Mouse (Mus musculus) hindbrain, embryonic 14.5 days (tissue): ENCODE measurements at regions not wholly inside any gene's neighbourhood (a gene's known extent, or its start where the extent isn't known, plus 50 kb on each side); places are given as distances from the start of the nearest gene placed in this dataset.

Source experiments
- ATAC-seq: fragments of 200-750 bp; cut with Nextera tagmentation; 2 replicates; pipeline ENCODE4 v1.8.0; 2017; ENCODE audit warnings: moderate number of reproducible peaks, mild to moderate bottlenecking, moderate TSS enrichment, moderate library complexity; ENCODE audit not compliant: low FRiP score
- DNase-seq: peaks from one replicate; pipeline ENCODE4 v3.0.0-alpha.2; 2015; ENCODE audit warnings: low spot score
- H3K27ac ChIP-seq: fragments of 300-500 bp; sonication (generic); 2 replicates; pipeline ENCODE4 v1.5.1; 2014; ENCODE audit warnings: mild to moderate bottlenecking, moderate library complexity
- H3K27me3 ChIP-seq: fragments of 300-500 bp; sonication (generic); 2 replicates; pipeline ENCODE4 v1.6.1; 2014; ENCODE audit warnings: mild to moderate bottlenecking, low read length, mixed read lengths; ENCODE audit not compliant: control insufficient read depth, insufficient read depth
- H3K36me3 ChIP-seq: fragments of 300-500 bp; sonication (generic); replicated peaks from 2 replicates; pipeline ENCODE4 v1.6.1; 2014; ENCODE audit not compliant: control insufficient read depth, insufficient read depth
- H3K4me1 ChIP-seq: fragments of 300-500 bp; sonication (generic); replicated peaks from 2 replicates; pipeline ENCODE4 v1.6.1; 2014; ENCODE audit warnings: antibody characterized with exemption, low read length, mixed read lengths; ENCODE audit not compliant: control insufficient read depth, insufficient read depth
- H3K4me2 ChIP-seq: fragments of 300-500 bp; sonication (generic); replicated peaks from 2 replicates; pipeline ENCODE4 v1.6.1; 2014; ENCODE audit warnings: mild to moderate bottlenecking, moderate library complexity
- H3K4me3 ChIP-seq: fragments of 300-500 bp; sonication (generic); replicated peaks from 2 replicates; pipeline ENCODE4 v1.5.1; 2014; ENCODE audit warnings: mild to moderate bottlenecking, low read length
- H3K9ac ChIP-seq: fragments of 300-500 bp; sonication (generic); 2 replicates; pipeline ENCODE4 v1.6.1; 2014
- H3K9me3 ChIP-seq: fragments of 300-500 bp; sonication (generic); 2 replicates; pipeline ENCODE4 v1.6.1; 2016; ENCODE audit warnings: low read length; ENCODE audit not compliant: control insufficient read depth
- WGBS: fragments of 180-500 bp; shearing (Covaris S2); extraction: QIAGEN DNeasy Blood & Tissue Kit; methylation state at CpG from one replicate; pipeline ENCODE4 v1.1.7; 2014; 5-methylcytosine and 5-hydroxymethylcytosine counted together

DNA sequence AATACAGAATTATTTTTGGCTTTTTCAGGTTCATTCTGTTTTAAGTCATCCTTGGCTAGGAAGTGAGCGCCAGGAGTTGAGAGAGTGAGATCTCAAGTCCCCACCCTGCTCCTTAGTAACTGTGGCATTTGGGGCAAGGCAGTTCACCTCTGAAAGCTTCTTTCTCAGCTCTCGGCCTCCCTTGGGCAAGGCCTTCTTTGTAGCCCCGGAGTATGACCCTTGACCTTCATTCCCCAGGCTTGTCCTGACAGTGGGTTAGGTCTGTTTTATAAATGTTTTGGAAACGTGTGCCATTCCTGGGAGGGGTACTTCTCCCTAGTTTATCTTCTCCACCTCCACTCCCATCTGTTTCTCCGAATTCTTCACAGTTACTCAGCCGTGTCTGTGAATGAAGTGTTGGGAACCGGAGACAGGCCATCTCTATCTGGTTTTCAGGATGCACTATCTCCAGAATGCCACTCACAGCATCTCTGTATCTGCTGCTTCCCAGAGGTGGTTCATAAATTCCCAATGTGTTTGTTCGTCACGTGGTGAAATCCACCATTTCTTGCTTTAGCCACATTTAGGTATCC lies 75.0 kb upstream of the Eif4g2 start:
- Histone ChIP-seq H3K36me3 (no peaks in the 10 kb centered on the region), H3K9ac (no peak overlapping the region), H3K4me2 (no peak overlapping the region), H3K27ac (no peak overlapping the region), H3K9me3 (no peaks in the 10 kb centered on the region), H3K27me3 (no peaks in the 10 kb centered on the region), H3K4me1 (no peaks in the 10 kb centered on the region; the same call in 1 of the 2 replicates), H3K4me3 (no peak overlapping the region)
- 57% methylated on average over 9 of the region's 9 CpGs for WGBS
- no peak for ATAC-seq
- no peak for DNase-seq

DNA sequence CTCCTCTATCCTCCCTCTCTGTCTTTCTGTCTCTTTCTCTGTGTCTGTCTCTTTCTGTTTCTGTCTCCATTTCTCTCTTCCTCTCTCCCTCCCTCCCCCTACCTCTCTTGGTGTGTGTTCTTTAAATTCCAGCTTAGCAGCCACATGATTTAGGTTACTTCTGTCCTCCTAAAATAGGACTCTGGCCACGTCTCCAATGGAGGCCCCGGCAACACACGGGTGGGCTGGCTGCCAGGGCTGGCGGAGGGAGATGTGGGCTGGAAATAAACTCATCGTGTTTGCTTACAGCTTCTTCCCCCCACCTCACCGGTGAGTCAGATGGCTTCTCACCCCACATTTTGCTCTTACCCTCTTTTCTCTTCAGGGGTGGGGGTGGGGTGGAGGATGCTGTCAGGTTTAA lies 74.5 kb upstream of the Eif4g2 start:
- no peaks in the 10 kb centered on the region for H3K27me3 ChIP-seq
- H3K4me1 ChIP-seq, result no peaks in the 10 kb centered on the region; the same call in 1 of the 2 replicates
- H3K9ac ChIP-seq, result no peak overlapping the region
- DNase-seq, result peak; percentile 41
- WGBS, result 29% methylated on average over 6 of the region's 6 CpGs
- no peak overlapping the region for H3K4me2 ChIP-seq
- H3K9me3 ChIP-seq, result no peaks in the 10 kb centered on the region
- no peaks in the 10 kb centered on the region for H3K36me3 ChIP-seq
- H3K27ac ChIP-seq, result no peak overlapping the region
- no peak overlapping the region for H3K4me3 ChIP-seq
- ATAC-seq, result no peak

DNA sequence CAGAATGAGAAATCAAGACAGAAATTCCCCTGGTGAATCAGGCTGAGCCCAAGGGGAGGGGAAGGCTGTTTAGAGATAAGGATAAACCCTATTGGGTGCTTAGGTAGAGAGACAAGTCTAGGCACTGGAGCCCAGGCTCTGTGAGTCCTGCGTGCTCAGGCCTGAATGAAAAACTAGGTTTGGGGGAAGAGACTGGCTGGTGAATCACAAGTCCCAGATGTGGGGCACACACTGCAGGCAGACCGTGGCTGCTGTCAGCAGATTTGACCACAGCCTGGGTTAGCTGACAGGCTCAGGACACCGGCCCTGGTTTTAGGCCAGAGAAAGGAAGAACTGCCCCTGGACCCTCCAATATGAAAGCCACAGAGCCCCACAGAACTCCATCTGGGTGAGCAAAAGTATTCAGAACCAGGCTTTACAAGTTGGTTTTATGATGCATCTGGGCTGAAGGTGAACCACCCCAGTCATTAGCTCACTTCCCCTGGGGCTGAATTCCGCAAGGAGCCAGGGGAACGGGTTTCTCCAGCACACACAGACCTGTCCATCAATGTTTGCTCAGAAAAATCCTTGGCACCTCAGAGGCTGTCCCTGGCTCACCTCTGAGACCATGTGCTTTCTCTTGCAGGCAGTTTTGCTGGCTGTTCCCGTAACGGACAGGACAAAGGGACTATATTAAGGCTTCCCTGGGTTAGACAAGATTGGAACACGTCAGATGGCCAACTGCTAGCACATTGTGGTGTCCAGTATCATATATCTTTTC lies 73.8 kb upstream of the Eif4g2 start:
- DNase-seq (no peak), ATAC-seq (no peak)
- no peaks in the 10 kb centered on the region for H3K27me3 ChIP-seq
- H3K4me3 ChIP-seq, result no peak overlapping the region
- 56% methylated on average over 8 of the region's 8 CpGs for WGBS
- no peak overlapping the region for H3K4me2 ChIP-seq
- H3K9ac ChIP-seq, result no peak overlapping the region
- no peak overlapping the region for H3K27ac ChIP-seq
- no peaks in the 10 kb centered on the region; the same call in 1 of the 2 replicates for H3K4me1 ChIP-seq
- H3K9me3 ChIP-seq, result no peaks in the 10 kb centered on the region
- H3K36me3 ChIP-seq, result no peaks in the 10 kb centered on the region

DNA sequence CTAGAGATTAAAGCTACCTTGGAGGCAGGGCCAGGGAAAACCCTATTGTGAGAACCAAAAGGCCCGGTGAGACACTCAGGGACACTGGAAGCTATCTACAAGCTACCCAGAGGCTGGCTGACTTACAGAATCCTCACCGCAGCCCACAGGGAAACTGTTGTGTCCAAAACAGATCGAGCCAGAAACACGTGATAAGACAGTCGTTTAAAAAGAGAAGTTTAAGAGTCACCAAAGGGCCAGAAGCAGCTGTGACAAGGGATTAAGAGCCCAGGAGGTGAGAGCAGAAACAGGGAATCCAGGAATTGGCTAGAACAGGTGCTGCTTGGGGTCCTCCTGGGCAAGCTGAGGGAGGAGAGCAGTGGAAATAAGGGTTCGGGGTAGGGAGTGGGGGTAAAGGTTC lies 73.2 kb upstream of the Eif4g2 start:
- no peak overlapping the region for H3K27ac ChIP-seq
- no peaks in the 10 kb centered on the region; the same call in 1 of the 2 replicates for H3K4me1 ChIP-seq
- no peak for DNase-seq
- no peaks in the 10 kb centered on the region for H3K9me3 ChIP-seq
- H3K27me3 ChIP-seq, result no peaks in the 10 kb centered on the region
- no peak overlapping the region for H3K9ac ChIP-seq
- H3K36me3 ChIP-seq, result no peaks in the 10 kb centered on the region
- ATAC-seq, result no peak
- H3K4me2 ChIP-seq, result no peak overlapping the region
- no peak overlapping the region for H3K4me3 ChIP-seq
- 71% methylated on average over 6 of the region's 6 CpGs for WGBS

DNA sequence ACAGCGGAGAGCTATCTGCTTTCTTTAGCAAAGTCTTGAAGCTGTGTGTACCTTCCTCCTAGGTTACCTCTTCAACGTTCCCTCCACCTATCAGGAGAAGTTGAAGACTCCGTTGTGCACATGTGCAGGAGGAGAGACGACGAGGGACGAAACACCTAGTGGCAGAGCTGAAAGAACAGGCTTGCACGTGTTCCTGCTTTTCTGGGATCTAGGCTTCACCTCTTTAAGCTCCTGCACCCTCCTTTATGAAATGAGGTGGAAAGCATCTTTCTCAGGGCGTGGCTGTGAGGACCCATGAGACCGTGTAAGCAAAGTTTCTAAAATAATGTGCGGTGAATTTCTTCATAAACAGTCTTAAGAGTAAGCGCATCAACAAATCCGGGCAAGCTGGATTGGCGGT lies 71.4 kb upstream of the Eif4g2 start:
- H3K9ac ChIP-seq, result no peak overlapping the region
- H3K4me2 ChIP-seq, result no peak overlapping the region
- H3K9me3 ChIP-seq, result no peaks in the 10 kb centered on the region
- DNase-seq, result no peak
- H3K4me3 ChIP-seq, result no peak overlapping the region
- no peak overlapping the region for H3K27ac ChIP-seq
- no peak for ATAC-seq
- H3K36me3 ChIP-seq, result no peaks in the 10 kb centered on the region
- 92% methylated on average over 13 of the region's 13 CpGs for WGBS
- H3K27me3 ChIP-seq, result no peaks in the 10 kb centered on the region
- no peaks in the 10 kb centered on the region; the same call in 1 of the 2 replicates for H3K4me1 ChIP-seq

DNA sequence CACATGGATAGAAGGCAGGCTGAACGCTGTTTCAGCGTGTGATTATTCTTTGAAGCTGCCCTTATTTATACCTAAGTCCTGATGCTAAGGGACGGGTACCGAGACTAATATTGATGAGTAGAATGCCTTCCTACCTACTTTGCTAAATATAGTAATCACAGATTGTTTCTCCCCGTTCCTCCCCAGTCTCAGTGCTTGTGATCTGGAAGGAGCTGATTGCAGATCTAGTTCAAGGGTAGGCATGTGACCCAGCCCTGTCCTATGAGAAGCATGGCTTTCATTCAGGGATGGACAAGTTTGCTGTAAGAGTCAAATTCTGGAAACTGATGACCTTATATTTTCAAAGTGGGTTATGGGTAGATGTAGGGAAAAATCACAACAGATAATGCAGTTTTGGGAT lies 67.7 kb upstream of the Eif4g2 start:
- ATAC-seq, result no peak
- no peak for DNase-seq
- Histone ChIP-seq H3K4me1 (no peaks in the 10 kb centered on the region), H3K4me3 (no peak overlapping the region), H3K27ac (no peak overlapping the region), H3K4me2 (no peak overlapping the region), H3K36me3 (no peaks in the 10 kb centered on the region), H3K9me3 (no peaks in the 10 kb centered on the region), H3K9ac (no peak overlapping the region), H3K27me3 (no peaks in the 10 kb centered on the region)
- 87% methylated on average over 5 of the region's 5 CpGs for WGBS

DNA sequence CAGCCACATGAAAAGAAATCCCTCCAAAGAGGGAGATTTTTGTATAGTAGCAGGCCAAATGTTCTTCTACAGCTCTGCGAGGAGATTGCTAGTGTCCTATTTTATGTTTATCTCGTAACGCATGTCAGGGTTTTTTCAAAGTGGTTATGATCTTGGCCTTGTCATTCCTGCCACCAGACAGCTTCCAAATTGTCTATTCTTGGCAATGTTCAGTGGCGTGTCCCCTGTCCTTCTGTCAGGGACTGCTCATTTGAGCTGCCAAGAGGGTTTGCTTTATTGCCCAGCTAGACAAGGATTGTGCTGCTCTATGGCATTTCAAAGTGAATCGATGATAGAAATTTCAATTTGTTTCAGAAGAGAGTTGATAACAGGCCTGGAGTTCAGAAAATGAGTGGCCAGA lies 67.3 kb upstream of the Eif4g2 start:
- Histone ChIP-seq H3K36me3 (no peaks in the 10 kb centered on the region), H3K4me3 (no peak overlapping the region), H3K27me3 (no peaks in the 10 kb centered on the region), H3K4me2 (no peak overlapping the region), H3K9me3 (no peaks in the 10 kb centered on the region), H3K4me1 (no peaks in the 10 kb centered on the region), H3K9ac (no peak overlapping the region), H3K27ac (no peak overlapping the region)
- DNase-seq, result no peak
- ATAC-seq, result no peak
- 89% methylated on average over 5 of the region's 5 CpGs for WGBS

DNA sequence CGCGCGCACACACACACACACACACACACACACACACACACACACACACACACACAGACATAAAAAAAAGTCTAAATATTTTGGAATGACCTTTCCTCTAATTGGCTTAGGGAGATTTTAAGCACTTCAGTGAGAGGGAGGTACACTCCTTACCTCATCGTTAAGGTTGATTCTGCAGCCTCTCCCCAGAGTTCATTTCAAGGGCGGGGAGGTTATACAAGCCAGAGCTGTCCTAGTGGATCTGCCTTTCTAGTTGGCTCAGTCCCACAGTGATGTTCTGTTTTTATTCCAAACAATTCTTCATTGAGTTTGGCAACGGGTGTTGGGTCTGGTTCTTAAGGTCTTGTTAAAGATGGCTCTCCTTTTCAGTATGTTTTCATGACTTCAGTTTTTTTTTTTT lies 64.8 kb upstream of the Eif4g2 start:
- DNase-seq (no peak), ATAC-seq (no peak)
- Histone ChIP-seq H3K4me1 (no peaks in the 10 kb centered on the region), H3K4me3 (no peak overlapping the region), H3K36me3 (no peaks in the 10 kb centered on the region), H3K9ac (no peak overlapping the region), H3K27ac (no peak overlapping the region), H3K4me2 (no peak overlapping the region), H3K27me3 (no peaks in the 10 kb centered on the region), H3K9me3 (no peaks in the 10 kb centered on the region)
- 91% methylated on average over 6 of the region's 6 CpGs for WGBS

DNA sequence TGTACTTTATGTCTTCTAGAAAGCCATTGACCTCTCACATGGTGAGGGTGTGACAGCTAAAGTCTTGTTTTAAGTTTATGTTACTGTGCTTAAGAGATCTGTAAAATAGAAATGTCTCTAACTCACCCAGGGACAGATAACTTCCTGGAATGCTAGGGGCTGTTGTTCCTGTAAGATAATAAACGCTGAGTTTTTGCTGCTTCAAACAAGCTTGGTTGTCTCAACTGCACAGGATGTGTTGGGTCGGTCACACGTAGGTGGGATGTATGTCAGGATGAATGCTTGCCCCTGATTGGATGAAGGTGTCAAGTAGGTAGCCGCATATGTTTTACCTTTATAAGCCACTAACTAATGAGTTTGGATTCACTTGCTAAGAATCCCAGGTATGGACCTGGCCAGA lies 63.8 kb upstream of the Eif4g2 start:
- no peaks in the 10 kb centered on the region for H3K27me3 ChIP-seq
- DNase-seq, result no peak
- H3K27ac ChIP-seq, result no peak overlapping the region
- H3K36me3 ChIP-seq, result no peaks in the 10 kb centered on the region
- 88% methylated on average over 4 of the region's 4 CpGs for WGBS
- no peaks in the 10 kb centered on the region for H3K4me1 ChIP-seq
- no peak for ATAC-seq
- H3K4me3 ChIP-seq, result no peak overlapping the region
- H3K4me2 ChIP-seq, result no peak overlapping the region
- no peak overlapping the region for H3K9ac ChIP-seq
- no peaks in the 10 kb centered on the region for H3K9me3 ChIP-seq
